Mouse (Mus musculus) CD4-positive, CD25-positive, alpha-beta regulatory T cell, adult 4 months (primary cell): ENCODE data around the gene Uba7. TPM values are rescaled to one million over a fixed set of nuclear protein-coding genes. Genes with fewer than 3 reads are reported as not detected.

Source experiments
- ATAC-seq: one replicate; pipeline ENCODE4 v1.8.0; 2017
- polyA plus RNA-seq, 2 experiments: library from polyadenylated mRNA; unstranded; fragments of 100-300 nt; shearing (Covaris generic); gene quantifications; one replicate each; pipeline ENCODE4 v1.2.1; 2017

The Uba7 gene
- polyA plus RNA-seq, 2 experiments from 2014 or later: 184 to 299 TPM

GRCm38 (mm10) chr9:107962916-107963315, 12.4 kb upstream of the Uba7 start:
- ATAC-seq: no peak

- ATAC-seq: peak; percentile 73
These were observed 11.6 kb upstream of the Uba7 start for GRCm38 (mm10) chr9:107963700-107964099.

GRCm38 (mm10) chr9:107964681-107965080, 10.6 kb upstream of the Uba7 start:
- no peak for ATAC-seq

- ATAC-seq: no peak
These were observed 8.6 kb upstream of the Uba7 start for GRCm38 (mm10) chr9:107966676-107967075.

GRCm38 (mm10) chr9:107967437-107967836, 7.9 kb upstream of the Uba7 start:
- no peak for ATAC-seq

- no peak for ATAC-seq
These were observed 6.8 kb upstream of the Uba7 start for GRCm38 (mm10) chr9:107968531-107968930.

- ATAC-seq: no peak
These were observed 5.0 kb upstream of the Uba7 start for GRCm38 (mm10) chr9:107970311-107970710.

GRCm38 (mm10) chr9:107971690-107972541, 3.4 kb upstream of the Uba7 start:
- ATAC-seq: no peak

GRCm38 (mm10) chr9:107974491-107975171, 674 bp upstream of the Uba7 start:
- ATAC-seq: no peak

- no peak for ATAC-seq
These were observed 3.5 kb downstream of the Uba7 start for GRCm38 (mm10) chr9:107978815-107979214.

GRCm38 (mm10) chr9:107981684-107982605, 6.6 kb downstream of the Uba7 start:
- ATAC-seq: no peak

- no peak for ATAC-seq
These were observed 7.5 kb downstream of the Uba7 start, which contains the start of gene Gm20661 for GRCm38 (mm10) chr9:107982681-107983346. Gm20661 (plus strand) TSS chr9:107983058.

GRCm38 (mm10) chr9:107983421-107983890, 8.2 kb downstream of the Uba7 start:
- no peak for ATAC-seq

- no peak for ATAC-seq
These were observed 8.9 kb downstream of the Uba7 start for GRCm38 (mm10) chr9:107984052-107984753.

GRCm38 (mm10) chr9:107984754-107985055, 9.4 kb downstream of the Uba7 start:
- no peak for ATAC-seq

GRCm38 (mm10) chr9:107985131-107986119, 10.1 kb downstream of the Uba7 start, which contains the start of gene Inka1:
Inka1 (minus strand) TSS chr9:107985879.
- ATAC-seq: peak; percentile 86

GRCm38 (mm10) chr9:107986376-107986775, 11.1 kb downstream of the Uba7 start:
- ATAC-seq: peak; percentile 30

- no peak for ATAC-seq
These were observed 12.6 kb downstream of the Uba7 start for GRCm38 (mm10) chr9:107987950-107988349.

GRCm38 (mm10) chr9:107992197-107992596, 16.9 kb downstream of the Uba7 start, which contains the start of gene Cdhr4:
Cdhr4 (plus strand) TSS chr9:107992497.
- ATAC-seq: no peak

GRCm38 (mm10) chr9:107993013-107993412, 17.7 kb downstream of the Uba7 start:
- no peak for ATAC-seq
